Mouse (Mus musculus) liver, embryonic 12.5 days (tissue): ENCODE data around the gene Eri3. TPM values are rescaled to one million over a fixed set of nuclear protein-coding genes. Genes with fewer than 3 reads are reported as not detected.
A peak's percentile ranks its signal among the peaks of the same experiment; 100 is the strongest.

Experiments used
- ATAC-seq: fragments of 200-750 bp; cut with Nextera tagmentation; 2 replicates; pipeline ENCODE4 v1.8.0; 2017; ENCODE audit warnings: moderate number of reproducible peaks, mild to moderate bottlenecking, moderate library complexity
- H3K27ac ChIP-seq: fragments of 300-500 bp; sonication (generic); 2 replicates; pipeline ENCODE4 v1.5.1; 2016; ENCODE audit warnings: mild to moderate bottlenecking
- H3K27me3 ChIP-seq: fragments of 300-500 bp; sonication (generic); replicated peaks from 2 replicates; pipeline ENCODE4 v1.6.1; 2016; ENCODE audit warnings: mild to moderate bottlenecking, moderate library complexity
- H3K36me3 ChIP-seq: fragments of 300-500 bp; sonication (generic); 2 replicates; pipeline ENCODE4 v1.6.1; 2016; ENCODE audit warnings: mild to moderate bottlenecking, moderate library complexity
- H3K4me1 ChIP-seq: fragments of 300-500 bp; sonication (generic); 2 replicates; pipeline ENCODE4 v1.6.1; 2016
- H3K4me2 ChIP-seq: fragments of 300-500 bp; sonication (generic); 2 replicates; pipeline ENCODE4 v1.6.1; 2016; ENCODE audit warnings: mild to moderate bottlenecking, moderate library complexity
- H3K4me3 ChIP-seq: fragments of 300-500 bp; sonication (generic); 2 replicates; pipeline ENCODE4 v1.5.1; 2016; ENCODE audit warnings: mild to moderate bottlenecking, moderate library complexity
- H3K9ac ChIP-seq: fragments of 300-500 bp; sonication (generic); 2 replicates; pipeline ENCODE4 v1.6.1; 2016; ENCODE audit warnings: mild to moderate bottlenecking, moderate library complexity
- H3K9me3 ChIP-seq: fragments of 300-500 bp; sonication (generic); replicated peaks from 2 replicates; pipeline ENCODE4 v1.6.1; 2016; ENCODE audit warnings: mild to moderate bottlenecking, moderate library complexity
- WGBS: fragments of 180-500 bp; shearing (Covaris S2); methylation state at CpG from one replicate; pipeline ENCODE4 v1.1.7; 2016; ENCODE audit not compliant: insufficient replicate concordance; 5-methylcytosine and 5-hydroxymethylcytosine counted together
- polyA plus RNA-seq: library from polyadenylated mRNA; unstranded; fragments of >200 nt; fragmentation: Nextera tagmentation; extraction: Ambion mirVana; gene quantifications from 2 replicates; pipeline ENCODE4 v1.2.1, GENCODE M21; 2016

Eri3 gene
- polyA plus RNA-seq, 1 experiment from 2014 or later: 53.7 TPM

DNA sequence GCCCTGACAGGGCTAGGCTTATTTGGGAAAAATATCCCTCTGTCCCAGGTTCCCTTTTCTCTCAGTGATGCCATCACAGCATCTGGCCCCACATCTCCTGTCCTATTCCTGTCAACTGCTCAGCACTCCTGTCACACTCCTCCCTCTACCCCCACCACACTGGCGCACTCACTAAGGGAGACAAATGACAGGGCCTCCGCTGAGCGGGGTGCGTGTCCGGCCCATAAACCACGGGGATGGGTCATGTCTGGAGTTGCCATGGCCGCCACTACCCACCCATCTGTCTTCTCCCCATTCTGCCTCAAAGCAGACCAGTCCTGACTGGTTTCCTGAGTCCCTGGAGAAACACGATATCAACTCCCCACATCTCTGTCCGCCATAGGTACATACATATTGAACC is 121.9 kb downstream of the Eri3 start:
- H3K36me3 ChIP-seq: peaks cover 43% of the 10 kb centered on the region
- WGBS: 58% methylated on average over 9 of the region's 9 CpGs
- 0 out of 2 replicates have a peak, but pooled peaks cover under 1% of the 10 kb centered on the region for H3K4me1 ChIP-seq
- H3K27ac ChIP-seq: no peak overlapping the region
- no peak overlapping the region for H3K9ac ChIP-seq
- no peak overlapping the region for H3K4me2 ChIP-seq
- no peaks in the 10 kb centered on the region for H3K9me3 ChIP-seq
- ATAC-seq: no peak
- H3K4me3 ChIP-seq: no peak overlapping the region
- no peaks in the 10 kb centered on the region for H3K27me3 ChIP-seq

DNA sequence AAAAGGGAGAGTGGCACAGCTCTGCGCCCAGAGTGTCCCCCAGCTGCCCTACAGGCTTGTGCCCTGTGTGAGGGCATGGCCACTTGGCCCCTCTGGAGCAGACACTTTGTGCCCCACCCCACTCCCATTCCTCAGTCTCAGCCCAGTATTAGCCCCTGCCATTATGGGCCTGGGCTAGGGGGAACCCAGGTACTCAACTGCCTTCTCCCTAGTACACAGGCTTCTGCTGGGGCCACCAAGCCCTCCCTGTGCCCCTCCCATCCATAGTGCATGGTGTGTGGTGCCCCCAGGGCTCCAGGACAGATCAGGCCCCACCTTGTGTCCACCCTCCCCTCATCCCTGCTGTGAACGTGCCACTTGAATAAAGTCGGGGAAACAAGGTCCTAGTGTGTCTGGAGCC is 123.7 kb downstream of the Eri3 start:
- Histone ChIP-seq H3K27ac (no peak overlapping the region), H3K4me1 (no peaks in the 10 kb centered on the region), H3K9ac (no peak overlapping the region), H3K27me3 (no peaks in the 10 kb centered on the region), H3K9me3 (no peaks in the 10 kb centered on the region), H3K4me3 (no peak overlapping the region), H3K36me3 (peaks cover 61% of the 10 kb centered on the region), H3K4me2 (no peak overlapping the region)
- 70% methylated on average over 3 of the region's 3 CpGs for WGBS
- ATAC-seq: peak; percentile 30; the same call in 1 of the 2 replicates

DNA sequence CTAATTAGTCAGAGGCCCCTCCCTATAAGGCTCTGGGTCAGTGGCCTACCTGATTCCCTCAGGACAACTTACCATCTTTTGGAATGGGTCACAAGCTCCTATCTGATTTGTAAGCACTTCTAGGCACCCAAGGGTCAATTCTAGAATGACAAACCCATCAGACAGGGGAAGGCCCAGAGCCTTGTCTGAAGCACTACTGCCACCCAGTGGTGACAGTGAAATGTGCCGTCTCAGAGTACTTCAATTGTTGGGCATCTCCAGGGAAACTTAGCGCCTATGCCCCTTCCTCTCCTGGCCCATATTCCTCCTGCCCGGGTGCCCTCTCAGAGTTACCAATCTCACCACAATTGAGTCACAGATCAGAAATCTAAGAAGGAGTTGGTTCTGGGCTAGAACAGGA is 126.7 kb downstream of the Eri3 start:
- Histone ChIP-seq H3K4me1 (peaks cover 8% of the 10 kb centered on the region), H3K9me3 (no peaks in the 10 kb centered on the region), H3K4me2 (no peak overlapping the region), H3K27me3 (no peaks in the 10 kb centered on the region), H3K36me3 (peaks cover 82% of the 10 kb centered on the region), H3K4me3 (no peak overlapping the region), H3K9ac (no peak overlapping the region), H3K27ac (no peak overlapping the region)
- 0 out of 2 replicates have a peak, but pooled peaks have one; percentile 1 for ATAC-seq
- WGBS: 23% methylated on average over 3 of the region's 3 CpGs

DNA sequence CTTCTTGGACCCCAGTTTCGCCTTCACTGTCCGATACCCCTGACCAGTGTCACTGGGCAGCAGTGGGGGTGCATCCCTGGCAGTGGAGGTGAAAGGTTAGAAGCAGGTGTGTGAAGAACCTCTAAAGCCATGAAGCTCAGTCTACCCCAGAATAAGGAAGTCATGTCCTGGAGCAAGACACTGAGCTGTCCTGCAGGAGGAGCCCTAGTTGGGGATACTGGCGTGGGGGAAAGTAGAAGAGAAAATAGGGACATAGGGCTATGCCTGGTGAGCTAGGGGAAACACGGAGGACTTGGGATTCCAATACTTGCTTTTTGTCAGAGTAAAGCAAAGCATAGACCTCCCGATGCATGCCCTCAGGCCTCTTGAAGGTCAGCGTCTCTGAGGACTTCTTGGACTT is 130.8 kb downstream of the Eri3 start:
- peaks cover 49% of the 10 kb centered on the region for H3K36me3 ChIP-seq
- ATAC-seq: no peak
- H3K9me3 ChIP-seq: no peaks in the 10 kb centered on the region
- H3K4me3 ChIP-seq: peak overlapping the region; percentile 88
- peaks cover 21% of the 10 kb centered on the region for H3K4me1 ChIP-seq
- peak overlapping the region; percentile 88 for H3K4me2 ChIP-seq
- no peaks in the 10 kb centered on the region; the same call in 1 of the 2 replicates for H3K27me3 ChIP-seq
- no peak overlapping the region for H3K9ac ChIP-seq
- 72% methylated on average over 6 of the region's 6 CpGs for WGBS
- H3K27ac ChIP-seq: peak overlapping the region; percentile 76; the same call in 1 of the 2 replicates

DNA sequence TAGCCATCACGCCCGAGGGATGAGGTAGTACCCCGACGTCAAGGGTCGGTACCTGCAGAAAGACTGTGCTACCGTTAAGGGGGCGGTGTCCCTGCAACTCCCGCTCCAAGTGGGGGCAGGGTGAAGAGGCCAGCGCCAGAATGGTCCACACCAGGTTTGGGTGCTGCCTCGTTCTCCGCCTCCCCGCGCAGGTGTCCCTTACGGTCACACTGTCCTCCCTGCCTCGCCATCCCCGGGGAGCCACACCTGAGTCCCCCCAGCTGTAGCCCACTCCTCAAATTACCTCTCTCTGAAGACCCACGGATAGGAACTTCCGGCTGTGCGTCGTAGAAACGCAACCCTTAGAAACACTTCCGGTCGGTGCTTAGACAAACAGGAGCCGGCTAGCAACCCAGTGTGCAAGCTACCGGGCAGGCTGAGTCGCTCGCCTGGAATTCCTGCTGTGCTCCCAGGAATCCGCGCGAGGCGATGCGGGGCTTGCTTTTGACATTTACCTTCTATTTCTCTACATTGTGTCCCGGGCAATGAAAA is 131.8 kb downstream of the Eri3 start, which contains the start of gene Dmap1:
TSS of gene Dmap1 (minus strand) at position 343 of the 531 bp plus-strand sequence.
- Histone ChIP-seq H3K27ac (peak within 1 kb of the TSS; percentile 76), H3K4me2 (peak within 1 kb of the TSS; percentile 88), H3K9ac (peak within 1 kb of the TSS; percentile 85), H3K4me3 (peak within 1 kb of the TSS; percentile 88), H3K36me3 (peaks cover 39% of the 10 kb centered on the region), H3K27me3 (peaks cover 6% of the 10 kb centered on the region; the same call in 1 of the 2 replicates), H3K9me3 (no peaks in the 10 kb centered on the region), H3K4me1 (peaks cover 21% of the 10 kb centered on the region)
- under 1% methylated on average over 33 of the region's 33 CpGs for WGBS
- peak; percentile 84 for ATAC-seq

DNA sequence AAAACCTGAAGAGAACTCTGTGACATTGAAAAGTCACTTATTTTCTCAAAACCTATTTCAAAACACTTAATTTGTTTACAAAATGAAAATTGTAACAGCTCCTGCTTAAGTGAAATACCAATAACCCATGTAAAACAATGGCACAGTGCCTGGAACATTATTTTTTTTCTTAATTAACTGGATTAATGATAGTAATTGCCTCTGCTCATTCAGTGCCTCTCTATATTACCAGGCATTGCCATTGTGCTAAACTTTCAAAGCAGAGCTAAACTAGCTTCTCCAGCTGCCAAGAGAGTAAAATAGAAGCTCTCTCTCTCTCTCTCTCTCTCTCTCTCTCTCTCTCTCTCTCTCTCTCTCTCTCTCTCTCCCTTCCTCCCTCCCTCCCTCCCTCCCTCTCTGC is 132.3 kb downstream of the Eri3 start:
- H3K4me1 ChIP-seq: peaks cover 21% of the 10 kb centered on the region
- H3K36me3 ChIP-seq: peaks cover 34% of the 10 kb centered on the region
- peak overlapping the region; percentile 88 for H3K4me3 ChIP-seq
- no peak for ATAC-seq
- H3K9ac ChIP-seq: peak overlapping the region; percentile 85
- peaks cover 6% of the 10 kb centered on the region; the same call in 1 of the 2 replicates for H3K27me3 ChIP-seq
- H3K27ac ChIP-seq: peak overlapping the region; percentile 76
- H3K4me2 ChIP-seq: peak overlapping the region; percentile 88
- no peaks in the 10 kb centered on the region for H3K9me3 ChIP-seq

DNA sequence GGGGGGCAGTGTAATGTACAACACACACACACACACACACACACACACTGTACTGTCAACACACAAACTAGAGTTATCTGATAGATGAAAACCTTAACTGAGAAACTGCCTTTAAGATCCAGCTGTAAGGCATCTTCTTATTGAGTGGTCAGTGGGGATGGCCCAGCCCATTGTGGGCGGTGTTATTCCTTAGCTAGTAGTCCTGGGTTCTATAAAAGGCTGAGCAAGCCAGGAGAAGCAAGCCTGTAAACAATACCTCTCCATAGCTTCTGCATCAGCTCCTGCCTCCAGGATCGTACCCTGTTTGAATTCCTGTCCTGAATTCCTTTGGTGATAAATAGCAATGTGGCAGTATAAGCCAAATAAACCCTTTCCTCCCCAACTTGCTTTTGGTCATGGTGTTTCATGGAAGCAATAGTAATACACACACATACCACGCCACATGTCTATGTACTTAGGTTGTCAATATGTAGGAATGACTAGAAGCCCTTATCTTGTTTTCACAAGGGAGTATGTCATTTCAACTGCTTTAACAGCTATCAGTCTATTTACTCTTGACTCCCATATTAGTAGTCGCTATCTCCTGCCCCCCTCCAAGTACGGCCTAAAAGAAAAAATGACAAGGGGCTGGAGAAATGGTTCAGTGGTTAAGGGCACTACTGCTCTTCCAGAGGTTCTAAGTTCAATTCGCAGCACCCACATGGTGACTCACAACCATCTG is 133.0 kb downstream of the Eri3 start:
- Histone ChIP-seq H3K9ac (no peak overlapping the region), H3K9me3 (no peaks in the 10 kb centered on the region), H3K4me1 (peaks cover 21% of the 10 kb centered on the region), H3K36me3 (peaks cover 28% of the 10 kb centered on the region), H3K4me3 (no peak overlapping the region), H3K4me2 (peak overlapping the region; percentile 88), H3K27me3 (peaks cover 6% of the 10 kb centered on the region; the same call in 1 of the 2 replicates), H3K27ac (no peak overlapping the region)
- no peak for ATAC-seq
- 65% methylated on average over 6 of the region's 6 CpGs for WGBS

DNA sequence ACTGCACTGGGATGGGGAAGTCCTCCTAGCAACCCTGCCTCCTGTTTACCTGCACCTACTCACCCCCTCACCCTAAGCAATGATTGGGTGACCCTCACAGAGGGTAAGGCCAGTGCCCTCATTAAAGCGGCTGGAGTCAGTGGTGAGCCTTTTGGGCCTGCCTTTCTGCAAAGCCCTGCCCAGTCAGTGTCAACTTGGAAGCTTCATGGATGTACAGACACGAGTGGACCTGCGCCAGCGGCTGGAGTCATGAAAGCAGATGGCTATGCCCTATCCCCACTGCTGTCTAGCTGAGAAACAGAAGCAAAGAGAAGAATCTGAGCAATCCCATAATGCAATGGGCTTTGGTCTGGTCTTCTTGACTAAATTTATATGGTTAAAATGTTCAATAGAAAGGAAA is 136.2 kb downstream of the Eri3 start:
- Histone ChIP-seq H3K4me1 (peaks cover 16% of the 10 kb centered on the region), H3K27ac (no peak overlapping the region), H3K27me3 (peaks cover 6% of the 10 kb centered on the region; the same call in 1 of the 2 replicates), H3K4me3 (no peak overlapping the region), H3K9me3 (no peaks in the 10 kb centered on the region), H3K36me3 (no peaks in the 10 kb centered on the region), H3K4me2 (no peak overlapping the region), H3K9ac (no peak overlapping the region)
- ATAC-seq: no peak
- WGBS: 72% methylated on average over 4 of the region's 4 CpGs

DNA sequence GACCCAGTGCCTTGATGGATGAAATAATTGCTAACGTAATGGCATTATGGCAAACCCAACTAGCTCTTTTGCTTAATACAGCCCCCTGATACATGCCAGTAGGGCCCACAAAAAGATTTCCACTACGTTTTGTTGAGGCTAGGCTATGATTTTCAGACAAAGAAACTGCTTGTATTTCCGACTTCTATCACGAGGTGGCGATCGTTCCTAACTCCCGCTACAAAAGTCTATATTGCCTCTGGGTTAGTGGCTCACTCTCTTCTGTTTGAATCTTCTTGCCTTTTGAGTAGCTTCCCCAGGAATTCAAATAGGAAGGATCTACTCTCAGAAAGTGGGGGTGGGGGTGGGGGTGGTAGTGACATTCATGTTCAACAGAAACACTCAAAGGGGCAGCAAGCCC is 155.2 kb downstream of the Eri3 start:
- no peak overlapping the region for H3K4me2 ChIP-seq
- H3K4me3 ChIP-seq: no peak overlapping the region
- no peak overlapping the region for H3K27ac ChIP-seq
- H3K4me1 ChIP-seq: no peaks in the 10 kb centered on the region
- no peak for ATAC-seq
- 4% methylated on average over 7 of the region's 7 CpGs for WGBS
- H3K9ac ChIP-seq: no peak overlapping the region
- no peaks in the 10 kb centered on the region for H3K9me3 ChIP-seq
- no peaks in the 10 kb centered on the region; the same call in 1 of the 2 replicates for H3K27me3 ChIP-seq
- H3K36me3 ChIP-seq: no peaks in the 10 kb centered on the region

DNA sequence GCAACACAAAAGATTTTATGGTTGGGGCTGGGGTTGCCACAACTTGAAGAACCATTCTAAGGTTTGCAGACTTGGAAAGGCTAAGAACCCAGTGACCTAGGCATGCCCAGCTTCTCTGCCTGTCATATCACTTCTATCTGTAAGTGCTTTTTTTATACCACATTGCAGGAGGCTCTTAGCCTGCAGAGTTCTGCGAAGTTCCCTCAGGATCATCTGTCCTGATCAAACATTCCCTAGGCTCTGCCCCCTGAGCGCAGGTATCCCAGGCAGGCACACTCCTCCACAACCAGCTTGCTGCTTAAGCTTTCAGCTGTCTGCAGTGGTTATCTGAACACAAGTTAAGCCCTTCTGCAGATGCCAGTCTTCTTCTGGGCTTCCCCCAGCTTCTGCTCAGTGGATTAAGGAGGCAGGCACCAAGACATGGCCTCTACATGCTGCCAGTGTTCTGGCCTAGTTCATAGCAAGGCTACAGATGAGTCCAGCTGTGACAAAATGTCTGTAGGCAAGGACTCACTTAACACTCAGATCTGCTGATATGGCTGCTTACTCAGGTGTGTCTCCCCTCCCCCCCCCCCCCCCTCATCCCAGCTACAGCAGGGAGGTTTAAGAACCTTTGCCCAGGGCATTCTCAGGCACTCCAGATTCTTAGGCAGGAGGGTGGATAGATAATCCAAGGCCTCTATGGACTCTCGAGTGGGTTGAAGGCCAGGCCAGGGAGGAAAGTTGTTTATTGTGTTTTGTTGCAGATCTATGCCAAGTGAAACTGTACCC is 158.8 kb downstream of the Eri3 start:
- H3K27ac ChIP-seq: no peak overlapping the region
- no peak for ATAC-seq
- WGBS: 60% methylated on average over 3 of the region's 3 CpGs

DNA sequence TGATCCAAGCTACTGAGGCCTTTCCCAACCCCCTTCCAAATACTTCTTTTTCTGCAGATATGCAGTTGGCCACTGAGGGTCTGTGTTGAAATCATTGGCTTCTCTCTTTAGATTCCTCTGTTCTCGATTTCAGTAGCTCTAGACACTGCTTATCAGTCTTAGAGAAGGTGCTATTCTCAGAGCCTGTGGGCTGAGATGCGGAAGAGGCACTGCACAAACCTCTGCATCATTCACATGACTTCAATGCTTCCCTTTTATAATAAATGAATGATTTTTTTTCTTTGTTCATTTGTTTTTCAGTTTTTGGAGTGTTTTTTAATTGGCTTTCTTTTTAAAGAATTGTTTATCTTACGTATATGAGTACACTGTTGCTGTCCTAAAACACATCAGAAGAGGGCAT is 162.1 kb downstream of the Eri3 start:
- Histone ChIP-seq H3K4me3 (no peak overlapping the region), H3K4me2 (no peak overlapping the region), H3K9me3 (no peaks in the 10 kb centered on the region), H3K27me3 (no peaks in the 10 kb centered on the region), H3K4me1 (no peaks in the 10 kb centered on the region), H3K36me3 (no peaks in the 10 kb centered on the region), H3K9ac (no peak overlapping the region), H3K27ac (no peak overlapping the region)
- ATAC-seq: no peak
- WGBS: 55% methylated on average over 3 of the region's 3 CpGs

More for the DNA sequence above, 158.8 kb downstream of the Eri3 start:
- H3K4me2 ChIP-seq: no peak overlapping the region
- H3K4me1 ChIP-seq: no peaks in the 10 kb centered on the region
- no peaks in the 10 kb centered on the region for H3K27me3 ChIP-seq
- H3K36me3 ChIP-seq: no peaks in the 10 kb centered on the region
- no peaks in the 10 kb centered on the region for H3K9me3 ChIP-seq
- H3K9ac ChIP-seq: no peak overlapping the region
- no peak overlapping the region for H3K4me3 ChIP-seq
